Mouse (Mus musculus) lung, adult 2 months (tissue): Measurements from ENCODE around the gene Ugp2.
A peak's percentile ranks its signal among the peaks of the same experiment; 100 is the strongest.

Experiments used
- CTCF ChIP-seq: fragments of 200-500 bp; IDR thresholded peaks from 2 replicates; pipeline ENCODE4 v1.5.1; 2011; ENCODE audit warnings: mild to moderate bottlenecking, low read length, control low read depth; ENCODE audit not compliant: insufficient read depth
- POLR2A ChIP-seq: fragments of 200-500 bp; IDR thresholded peaks from 2 replicates; pipeline ENCODE4 v1.6.1; 2011; ENCODE audit warnings: low read depth, mild to moderate bottlenecking, control low read depth, low read length, borderline replicate concordance; ENCODE audit errors: extremely low read depth

DNA sequence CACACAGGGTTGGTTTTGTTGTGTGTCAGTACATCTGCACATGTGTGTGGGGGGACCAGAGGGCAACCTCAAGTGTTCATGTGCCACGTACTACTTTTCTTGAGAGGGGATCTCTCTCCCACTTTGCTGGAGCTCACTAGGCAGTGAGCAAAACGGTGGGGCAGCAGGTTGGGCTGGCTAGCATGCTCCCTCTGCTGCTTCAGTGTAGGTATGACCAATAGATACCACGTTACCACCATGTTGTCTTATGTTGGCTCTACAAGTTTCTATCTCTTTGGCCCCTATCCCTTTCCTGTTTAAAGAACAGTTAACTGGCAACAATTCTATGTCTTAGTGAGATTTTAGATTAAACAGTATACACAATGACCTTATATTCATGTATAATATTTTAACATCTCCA is 48.7 kb downstream of the Ugp2 start:
- 0 out of 2 replicates have a peak, but pooled peaks have one; percentile 16 for TF ChIP-seq CTCF
- no peak for TF ChIP-seq POLR2A
